Mouse (Mus musculus) liver, embryonic 13.5 days (tissue): Measurements from ENCODE around the gene Arhgef3. TPM values are rescaled to one million over a fixed set of nuclear protein-coding genes. Genes with fewer than 3 reads are reported as not detected.
A peak's percentile ranks its signal among the peaks of the same experiment; 100 is the strongest.
"Not testable (repeated sequence)": the region's sequence is repeated elsewhere in the genome, so short reads cannot be mapped to it uniquely, and the experiment has no call there.

Experiments used
- ATAC-seq: fragments of 200-750 bp; cut with Nextera tagmentation; 2 replicates; pipeline ENCODE4 v1.8.0; 2017; ENCODE audit warnings: low read depth, mild to moderate bottlenecking, moderate number of reproducible peaks, moderate library complexity
- DNase-seq: peaks from one replicate; pipeline ENCODE4 v3.0.0; 2022
- H3K27ac ChIP-seq: fragments of 300-500 bp; sonication (generic); 2 replicates; pipeline ENCODE4 v1.5.1; 2015; ENCODE audit warnings: moderate library complexity, mild to moderate bottlenecking, inconsistent platforms
- H3K27me3 ChIP-seq: fragments of 300-500 bp; sonication (generic); 2 replicates; pipeline ENCODE4 v1.6.1; 2015; ENCODE audit warnings: mild to moderate bottlenecking, inconsistent platforms
- H3K36me3 ChIP-seq: fragments of 300-500 bp; sonication (generic); 2 replicates; pipeline ENCODE4 v1.6.1; 2015; ENCODE audit warnings: mild to moderate bottlenecking, inconsistent platforms
- H3K4me1 ChIP-seq: fragments of 300-500 bp; sonication (generic); replicated peaks from 2 replicates; pipeline ENCODE4 v1.6.1; 2015; ENCODE audit warnings: inconsistent platforms
- H3K4me2 ChIP-seq: fragments of 300-500 bp; sonication (generic); 2 replicates; pipeline ENCODE4 v1.6.1; 2015; ENCODE audit warnings: inconsistent platforms, mild to moderate bottlenecking, moderate library complexity
- H3K4me3 ChIP-seq: fragments of 300-500 bp; sonication (generic); replicated peaks from 2 replicates; pipeline ENCODE4 v1.5.1; 2015; ENCODE audit warnings: mild to moderate bottlenecking, inconsistent platforms
- H3K9ac ChIP-seq: fragments of 300-500 bp; sonication (generic); 2 replicates; pipeline ENCODE4 v1.6.1; 2015; ENCODE audit warnings: mild to moderate bottlenecking, inconsistent platforms
- H3K9me3 ChIP-seq: fragments of 300-500 bp; sonication (generic); replicated peaks from 2 replicates; pipeline ENCODE4 v1.6.1; 2016; ENCODE audit warnings: inconsistent platforms
- WGBS: fragments of 180-500 bp; shearing (Covaris S2); methylation state at CpG from one replicate; pipeline ENCODE4 v1.1.7; 2015; ENCODE audit not compliant: insufficient replicate concordance; 5-methylcytosine and 5-hydroxymethylcytosine counted together
- polyA plus RNA-seq: library from polyadenylated mRNA; unstranded; fragments of >200 nt; fragmentation: Nextera tagmentation; extraction: Ambion mirVana; gene quantifications from 2 replicates; pipeline ENCODE4 v1.2.1, GENCODE M21; 2015

Gene Arhgef3
- polyA plus RNA-seq, 1 experiment from 2014 or later: 3.7 TPM

- DNase-seq (no peak), ATAC-seq (no peak)
- Histone ChIP-seq H3K4me2 (no peak overlapping the region), H3K27ac (no peak overlapping the region), H3K36me3 (no peaks in the 10 kb centered on the region), H3K4me1 (no peaks in the 10 kb centered on the region), H3K9me3 (no peaks in the 10 kb centered on the region), H3K4me3 (no peak overlapping the region), H3K9ac (no peak overlapping the region), H3K27me3 (no peaks in the 10 kb centered on the region)
- WGBS: 47% methylated on average over 6 of the region's 6 CpGs
Observed at GRCm38 (mm10) chr14:27235897-27236553, 121.3 kb downstream of the Arhgef3 start.

DNA sequence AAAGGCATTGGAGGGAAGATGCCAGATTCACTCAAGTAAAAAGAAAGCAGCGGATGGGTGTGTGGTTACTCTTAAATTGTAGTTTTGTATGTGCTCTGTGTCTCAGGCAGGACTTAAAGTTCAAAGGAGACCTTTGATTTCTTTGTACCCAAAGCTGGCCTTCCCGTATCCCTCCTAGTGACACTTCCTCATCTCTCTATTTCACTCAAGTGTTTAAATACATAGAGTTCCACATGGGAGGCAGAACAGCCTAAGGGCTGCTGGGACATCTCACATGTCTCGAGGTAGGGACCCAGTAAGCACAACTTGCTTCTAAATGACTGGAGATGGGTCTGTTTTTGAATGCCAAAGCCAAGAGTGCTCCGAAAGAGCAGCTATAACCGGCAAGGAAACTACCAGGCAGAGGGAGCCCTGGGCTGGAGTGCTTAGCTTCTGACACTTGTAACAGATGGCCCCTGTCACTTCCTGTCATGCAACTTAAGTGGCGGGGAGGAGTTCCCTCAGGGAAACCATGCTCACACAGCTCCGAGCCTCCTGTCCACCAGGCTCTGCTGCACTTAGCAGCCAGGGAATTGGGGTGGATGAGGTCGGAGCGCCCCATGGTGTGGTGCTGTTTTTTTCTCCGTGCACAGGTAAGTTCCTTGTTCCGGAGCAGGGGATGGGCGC, 123.0 kb downstream of the Arhgef3 start:
- Histone ChIP-seq H3K9me3 (no peaks in the 10 kb centered on the region), H3K36me3 (no peaks in the 10 kb centered on the region), H3K27me3 (no peaks in the 10 kb centered on the region), H3K9ac (no peak overlapping the region), H3K4me3 (no peak overlapping the region; the same call in 1 of the 2 replicates), H3K4me2 (peak overlapping the region; percentile 34), H3K27ac (no peak overlapping the region), H3K4me1 (no peaks in the 10 kb centered on the region)
- no peak for DNase-seq
- 27% methylated on average over 12 of the region's 12 CpGs for WGBS
- ATAC-seq: 0 out of 2 replicates have a peak, but pooled peaks have one; percentile 36

DNA sequence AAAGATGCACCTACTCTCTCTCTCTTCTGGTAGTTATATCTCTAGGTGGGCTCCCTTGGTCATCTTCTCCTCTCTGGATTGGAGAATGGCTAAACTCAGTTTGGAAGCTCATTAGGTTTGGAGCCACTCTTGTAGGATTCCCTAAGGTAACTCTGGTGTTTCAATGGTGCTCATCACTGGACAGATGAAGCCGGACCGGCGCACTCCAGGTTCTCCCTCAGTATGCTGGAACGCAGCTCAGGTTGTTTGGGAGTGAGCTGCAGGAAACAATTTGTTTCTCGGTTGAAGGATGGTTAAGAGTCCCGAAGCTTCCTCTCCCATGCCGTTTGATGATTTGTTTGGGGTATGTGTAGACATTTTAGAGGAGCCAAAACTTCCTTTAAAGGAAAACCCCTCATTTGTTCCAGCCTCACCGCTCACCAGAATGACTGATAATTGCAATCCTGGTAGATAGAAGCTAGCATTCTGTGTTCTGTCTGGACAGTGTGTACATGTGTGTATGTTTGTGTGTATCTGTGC, 124.0 kb downstream of the Arhgef3 start:
- H3K36me3 ChIP-seq: no peaks in the 10 kb centered on the region
- H3K9me3 ChIP-seq: no peaks in the 10 kb centered on the region
- H3K4me2 ChIP-seq: no peak overlapping the region
- H3K4me1 ChIP-seq: no peaks in the 10 kb centered on the region
- ATAC-seq (no peak), DNase-seq (no peak)
- H3K27ac ChIP-seq: no peak overlapping the region
- WGBS: 50% methylated on average over 8 of the region's 8 CpGs
- H3K27me3 ChIP-seq: no peaks in the 10 kb centered on the region
- H3K4me3 ChIP-seq: no peak overlapping the region
- H3K9ac ChIP-seq: no peak overlapping the region

DNA sequence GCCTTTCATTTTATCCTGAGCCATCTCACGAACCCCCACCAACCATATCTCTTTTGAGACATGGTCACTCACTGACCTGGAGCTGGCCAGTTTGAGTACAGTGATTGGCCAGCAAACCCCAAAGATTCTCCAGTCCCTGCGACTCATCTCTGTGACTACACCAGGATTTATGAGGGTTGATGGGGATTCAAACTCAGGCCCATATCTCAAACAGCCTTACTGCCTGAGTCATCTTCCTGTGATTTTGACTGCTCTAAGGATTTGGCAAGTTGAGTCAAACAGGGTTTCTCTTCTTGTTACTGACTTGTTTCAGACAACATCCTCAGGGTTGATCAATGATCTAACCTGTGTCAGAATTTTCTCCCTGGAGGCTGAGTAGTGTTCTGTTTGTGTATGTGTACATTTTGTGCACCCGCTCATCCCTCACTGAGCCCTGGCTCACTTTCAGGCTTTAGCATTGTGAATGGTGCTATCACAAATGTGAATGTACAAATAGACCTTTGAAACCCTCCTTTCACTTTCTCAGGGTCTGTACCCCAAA, 124.9 kb downstream of the Arhgef3 start:
- WGBS: 58% methylated on average over 3 of the region's 3 CpGs
- DNase-seq (no peak), ATAC-seq (no peak)
- Histone ChIP-seq H3K27ac (no peak overlapping the region), H3K4me2 (no peak overlapping the region), H3K4me1 (no peaks in the 10 kb centered on the region), H3K9me3 (no peaks in the 10 kb centered on the region), H3K4me3 (no peak overlapping the region), H3K9ac (no peak overlapping the region), H3K36me3 (no peaks in the 10 kb centered on the region), H3K27me3 (no peaks in the 10 kb centered on the region)

DNA sequence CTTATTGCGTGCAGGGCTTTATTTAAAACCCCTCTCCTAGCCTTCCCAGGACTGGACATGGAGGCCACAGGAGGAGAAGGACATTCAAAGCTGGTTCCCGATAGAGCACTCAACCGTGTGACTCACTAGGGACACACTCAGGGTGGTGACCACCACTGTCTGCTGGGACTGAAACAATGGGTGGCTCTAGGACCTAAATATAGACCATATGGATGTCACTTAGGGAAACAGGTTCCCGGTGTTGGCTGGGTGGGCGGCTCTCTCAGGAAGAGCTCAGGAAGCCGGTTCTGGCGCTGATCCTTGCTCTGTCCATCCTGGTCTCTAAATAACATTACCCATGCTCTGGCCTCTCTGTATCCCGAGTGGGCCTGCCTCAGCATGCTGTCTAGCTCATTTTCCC, 127.6 kb downstream of the Arhgef3 start:
- WGBS: 57% methylated on average over 8 of the region's 8 CpGs
- Histone ChIP-seq H3K36me3 (no peaks in the 10 kb centered on the region), H3K4me2 (no peak overlapping the region), H3K9me3 (no peaks in the 10 kb centered on the region), H3K27ac (no peak overlapping the region), H3K27me3 (no peaks in the 10 kb centered on the region), H3K9ac (no peak overlapping the region), H3K4me3 (no peak overlapping the region), H3K4me1 (no peaks in the 10 kb centered on the region)
- no peak for ATAC-seq
- no peak for DNase-seq

GRCm38 (mm10) chr14:27242769-27243168, 128.1 kb downstream of the Arhgef3 start:
- Histone ChIP-seq H3K9ac (no peak overlapping the region), H3K4me2 (no peak overlapping the region), H3K27me3 (no peaks in the 10 kb centered on the region), H3K4me1 (no peaks in the 10 kb centered on the region), H3K4me3 (no peak overlapping the region), H3K36me3 (no peaks in the 10 kb centered on the region), H3K27ac (no peak overlapping the region), H3K9me3 (no peaks in the 10 kb centered on the region)
- DNase-seq: no peak
- WGBS: 54% methylated on average over 2 of the region's 2 CpGs
- no peak for ATAC-seq

GRCm38 (mm10) chr14:27243585-27243984, 128.9 kb downstream of the Arhgef3 start:
- Histone ChIP-seq H3K9me3 (no peaks in the 10 kb centered on the region), H3K4me1 (no peaks in the 10 kb centered on the region), H3K4me3 (no peak overlapping the region), H3K27me3 (no peaks in the 10 kb centered on the region), H3K36me3 (no peaks in the 10 kb centered on the region), H3K27ac (no peak overlapping the region), H3K4me2 (no peak overlapping the region), H3K9ac (no peak overlapping the region)
- no peak for DNase-seq
- no peak for ATAC-seq
- 54% methylated on average over 5 of the region's 5 CpGs for WGBS

DNA sequence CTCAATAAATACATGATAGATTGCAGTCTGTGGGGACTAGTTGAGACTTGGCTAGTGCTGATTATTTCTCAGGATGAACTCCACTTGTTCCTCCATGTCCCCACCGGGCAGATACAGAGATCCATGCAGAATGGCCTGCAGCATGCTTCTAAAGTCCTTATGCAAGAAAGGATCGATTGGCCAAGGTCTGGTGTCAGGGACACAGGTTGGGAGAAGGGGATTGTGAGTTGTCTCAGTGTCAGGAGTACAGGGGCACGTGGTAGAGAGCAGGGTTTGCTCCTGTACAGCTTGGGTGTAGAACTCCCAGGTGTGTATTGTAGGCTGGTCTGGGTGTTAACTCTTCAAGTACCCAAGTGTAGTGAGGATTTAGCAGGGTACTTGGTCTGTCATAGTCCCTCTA, 130.2 kb downstream of the Arhgef3 start:
- H3K9ac ChIP-seq: no peak overlapping the region
- H3K9me3 ChIP-seq: no peaks in the 10 kb centered on the region
- H3K4me1 ChIP-seq: no peaks in the 10 kb centered on the region
- no peak overlapping the region for H3K27ac ChIP-seq
- WGBS: 48% methylated on average over 3 of the region's 3 CpGs
- H3K36me3 ChIP-seq: no peaks in the 10 kb centered on the region
- no peak overlapping the region for H3K4me3 ChIP-seq
- no peak overlapping the region for H3K4me2 ChIP-seq
- ATAC-seq: no peak
- no peaks in the 10 kb centered on the region for H3K27me3 ChIP-seq
- DNase-seq: no peak

DNA sequence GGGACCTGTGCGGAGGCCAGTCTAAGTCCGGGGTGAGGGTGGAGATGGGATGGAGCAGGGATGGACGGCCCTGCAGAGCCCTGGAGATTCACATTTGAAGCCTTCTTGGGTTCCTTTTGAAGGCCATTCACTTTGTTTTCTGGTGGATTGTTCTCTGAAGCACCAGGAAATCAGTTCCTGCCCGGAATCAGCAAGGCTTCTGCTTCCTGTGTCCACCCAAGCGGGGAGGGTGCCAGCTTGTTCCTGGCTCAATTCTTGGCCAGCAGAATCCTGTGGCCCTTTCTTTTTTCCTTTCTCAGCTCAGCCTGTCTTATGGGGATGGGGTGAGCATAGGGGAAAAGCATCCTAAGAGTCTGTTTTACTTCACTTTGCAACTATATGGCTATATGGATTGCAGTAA, 131.7 kb downstream of the Arhgef3 start:
- H3K4me1 ChIP-seq: no peaks in the 10 kb centered on the region
- H3K27ac ChIP-seq: no peak overlapping the region
- H3K4me3 ChIP-seq: no peak overlapping the region
- H3K27me3 ChIP-seq: no peaks in the 10 kb centered on the region
- no peaks in the 10 kb centered on the region for H3K36me3 ChIP-seq
- ATAC-seq (no peak), DNase-seq (no peak)
- H3K4me2 ChIP-seq: no peak overlapping the region
- H3K9me3 ChIP-seq: no peaks in the 10 kb centered on the region
- no peak overlapping the region for H3K9ac ChIP-seq
- 56% methylated on average over 5 of the region's 5 CpGs for WGBS

DNA sequence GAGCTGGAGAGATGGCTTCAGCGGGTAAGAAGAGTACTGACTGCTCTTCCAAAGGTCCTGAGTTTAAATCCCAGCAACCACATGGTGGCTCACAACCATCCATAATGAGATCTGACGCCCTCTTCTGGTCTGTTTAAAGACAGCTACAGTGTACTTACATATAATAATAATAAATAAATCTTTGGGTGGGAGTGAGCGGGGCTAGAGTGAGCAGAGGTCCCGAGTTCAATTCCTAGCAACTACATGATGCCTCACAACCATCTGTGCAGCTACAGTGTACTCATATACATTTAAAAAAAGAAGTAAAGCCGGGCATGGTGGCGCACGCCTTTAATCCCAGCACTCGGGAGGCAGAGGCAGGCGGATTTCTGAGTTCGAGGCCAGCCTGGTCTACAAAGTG, 132.2 kb downstream of the Arhgef3 start:
- not testable (repeated sequence) for H3K9ac ChIP-seq, ATAC-seq, H3K4me2 ChIP-seq, DNase-seq, H3K4me1 ChIP-seq, H3K9me3 ChIP-seq, H3K36me3 ChIP-seq, H3K27me3 ChIP-seq, H3K27ac ChIP-seq, H3K4me3 ChIP-seq
- 81% methylated on average over 10 of the region's 10 CpGs for WGBS

DNA sequence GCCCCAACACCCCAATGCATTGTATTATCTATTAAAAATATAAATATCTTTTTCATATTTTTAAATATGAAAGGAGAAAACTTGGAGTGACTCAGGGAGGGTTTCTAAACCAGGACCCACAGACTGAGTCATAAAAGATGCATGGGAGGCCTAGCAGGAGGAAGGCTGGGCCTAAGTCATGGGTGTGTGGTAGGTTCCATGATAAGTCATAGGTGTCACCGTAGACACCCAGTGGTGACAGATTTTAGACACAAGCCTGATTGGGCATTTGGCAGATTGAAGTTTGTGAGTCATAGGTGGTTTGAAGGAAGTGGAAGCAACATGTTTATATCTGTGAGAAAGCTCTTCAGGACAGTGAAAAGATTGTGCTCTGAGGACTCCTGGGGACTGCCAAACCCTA, 134.4 kb downstream of the Arhgef3 start:
- Histone ChIP-seq H3K4me1 (no peaks in the 10 kb centered on the region), H3K4me2 (no peak overlapping the region), H3K27me3 (no peaks in the 10 kb centered on the region), H3K27ac (no peak overlapping the region), H3K9me3 (no peaks in the 10 kb centered on the region), H3K9ac (no peak overlapping the region), H3K4me3 (no peak overlapping the region), H3K36me3 (no peaks in the 10 kb centered on the region)
- WGBS: 32% methylated on average over 1 of the region's 1 CpGs
- ATAC-seq: no peak
- DNase-seq: no peak
